Mouse (Mus musculus): ENCODE measurements around the gene Gnpat.

The Gnpat gene

DNA sequence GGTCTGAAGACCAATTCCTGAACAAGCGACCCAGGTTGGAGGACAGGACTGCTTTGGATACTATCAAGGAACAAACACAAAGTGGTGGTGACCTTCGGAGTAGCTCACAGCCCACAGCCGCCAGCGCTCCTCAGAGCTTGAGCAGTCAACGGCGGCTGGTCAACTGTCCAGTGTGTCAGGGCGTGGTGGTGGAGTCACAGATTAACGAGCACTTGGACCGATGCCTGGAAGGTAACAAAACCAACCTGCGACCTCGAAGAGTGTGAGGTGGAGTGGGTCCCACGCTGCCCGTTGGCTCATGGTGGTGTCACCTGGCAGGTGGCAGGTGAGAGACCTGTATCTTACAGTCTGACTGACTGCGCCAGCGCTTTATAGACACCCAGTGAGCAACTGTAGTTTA lies 40.4 kb downstream of the Gnpat start:
- DNase-seq (ENCODE audit: low spot score), result no peak

GRCm38 (mm10) chr8:124905482-124905881 lies 42.6 kb downstream of the Gnpat start:
- DNase-seq (ENCODE audit: low spot score), result no peak

DNA sequence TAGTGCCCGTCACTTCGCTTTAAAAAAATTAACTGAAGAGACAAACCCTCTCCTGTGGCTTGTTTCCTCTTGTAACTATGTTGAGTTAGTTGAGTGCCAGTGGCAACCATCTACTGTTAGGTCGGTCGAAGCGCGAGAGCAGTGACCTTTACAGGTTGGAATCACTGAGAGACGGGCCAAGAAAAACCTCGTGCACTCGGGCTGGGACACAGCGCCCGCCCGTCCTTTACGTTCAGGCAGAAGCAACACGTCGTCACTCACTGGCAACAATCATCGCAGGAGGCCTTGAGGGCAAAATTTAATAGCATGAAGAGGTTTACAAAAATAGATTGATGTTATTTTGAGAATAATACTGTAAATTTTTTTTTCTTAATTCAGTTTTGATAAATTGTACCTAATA lies 47.1 kb downstream of the Gnpat start:
- DNase-seq (ENCODE audit: low spot score), result no peak

DNA sequence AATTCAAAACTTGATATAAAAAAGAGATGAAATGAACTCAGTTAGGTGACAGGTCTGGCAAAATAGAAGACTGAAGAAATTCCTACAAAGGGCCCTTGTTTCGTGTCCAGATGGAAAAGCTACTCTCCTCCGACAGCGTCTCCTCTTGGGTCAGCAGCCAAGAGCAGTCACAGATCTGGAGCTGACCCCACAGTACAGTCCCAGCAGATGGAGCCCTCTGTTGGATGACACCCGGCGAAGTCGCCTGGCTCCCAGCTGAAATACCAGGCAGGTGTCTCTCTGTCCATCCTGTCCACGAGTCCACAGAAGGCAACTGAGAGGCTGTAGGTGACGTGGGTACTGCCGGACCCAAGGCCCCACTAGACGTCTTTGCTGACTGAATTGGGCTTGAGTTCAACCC lies 47.5 kb downstream of the Gnpat start:
- DNase-seq (ENCODE audit: low spot score), result no peak

DNA sequence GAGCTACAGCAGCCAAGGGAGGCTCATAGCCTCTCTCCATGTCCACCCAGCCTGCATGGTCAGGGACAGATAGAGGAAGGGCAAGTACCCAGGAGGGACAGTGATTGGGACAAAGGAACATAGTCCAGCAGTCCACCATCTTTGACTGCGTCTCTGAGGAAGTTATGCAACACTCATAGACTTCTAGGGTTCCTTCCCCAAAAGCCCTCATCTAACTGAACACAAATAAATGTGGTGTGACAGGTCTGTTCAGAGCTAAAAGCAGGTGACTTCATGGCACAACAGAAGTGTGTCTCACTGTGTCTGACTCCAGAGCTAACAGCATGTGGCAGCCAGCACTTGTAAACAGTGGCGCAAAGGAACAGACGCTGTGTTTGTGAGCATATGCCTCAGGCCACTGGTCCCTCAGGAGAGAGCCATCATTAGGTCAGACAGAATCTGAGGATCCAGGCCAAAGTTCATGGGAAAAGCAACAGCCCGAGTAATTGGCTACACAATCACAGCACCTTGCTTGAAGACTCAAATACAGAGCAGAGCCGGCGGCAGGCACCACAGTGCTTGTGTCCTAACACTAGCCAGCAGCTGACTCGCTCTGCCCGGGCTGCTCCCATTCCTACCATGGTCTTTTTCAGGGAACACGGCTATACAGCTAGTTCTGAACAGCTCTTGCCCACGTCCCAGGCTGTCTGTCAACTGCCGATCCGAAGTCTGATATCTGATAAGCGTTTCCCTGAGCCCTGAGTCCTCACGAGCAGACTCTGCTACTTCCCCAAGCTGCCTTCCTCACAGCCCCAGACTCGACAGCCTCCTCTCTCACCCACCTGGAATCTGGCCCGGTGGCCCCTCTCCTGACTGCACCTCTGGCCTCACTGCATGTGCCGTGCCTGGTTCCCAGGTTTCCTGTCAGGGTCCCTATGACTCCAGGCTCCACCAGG lies 49.4 kb downstream of the Gnpat start:
- no peak for DNase-seq (ENCODE audit: low spot score)

GRCm38 (mm10) chr8:124914061-124914460 lies 51.2 kb downstream of the Gnpat start:
- DNase-seq (ENCODE audit: low spot score), result no peak

DNA sequence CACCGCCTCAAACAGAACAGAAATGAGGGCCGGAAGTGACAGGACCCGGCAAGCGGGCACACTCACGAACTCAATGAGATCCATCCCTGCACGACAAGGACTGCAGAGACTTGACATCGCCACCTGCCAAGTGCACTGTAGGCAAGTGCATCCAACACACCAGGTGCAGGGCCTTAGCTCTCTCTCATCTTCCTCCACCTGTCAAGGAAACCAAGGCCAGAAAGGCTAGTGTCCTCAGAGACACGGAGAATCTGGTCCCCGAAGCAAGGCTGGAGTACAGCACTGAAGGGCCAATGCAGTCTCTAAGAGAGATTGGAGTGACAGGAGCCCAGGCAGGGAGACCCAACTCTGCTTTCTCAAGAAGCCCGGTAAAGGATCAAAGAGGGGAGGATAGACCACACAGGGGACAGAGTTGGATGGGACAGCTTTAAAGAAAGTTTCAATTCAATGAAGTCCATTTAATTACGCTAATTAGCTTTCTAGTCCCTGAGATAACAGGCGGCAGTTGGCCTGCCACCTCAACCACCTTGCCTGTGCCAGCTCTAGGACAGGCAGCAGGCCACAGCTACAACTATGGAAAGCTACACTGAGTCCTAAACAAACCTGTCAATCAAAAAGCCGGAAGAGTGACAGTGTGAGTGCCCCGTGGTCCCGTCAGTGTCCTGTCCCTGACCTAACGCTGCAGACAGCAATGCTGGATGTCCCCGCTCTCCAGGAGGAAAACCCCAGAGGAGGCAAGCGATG lies 55.1 kb downstream of the Gnpat start:
- DNase-seq (ENCODE audit: low spot score), result no peak

DNA sequence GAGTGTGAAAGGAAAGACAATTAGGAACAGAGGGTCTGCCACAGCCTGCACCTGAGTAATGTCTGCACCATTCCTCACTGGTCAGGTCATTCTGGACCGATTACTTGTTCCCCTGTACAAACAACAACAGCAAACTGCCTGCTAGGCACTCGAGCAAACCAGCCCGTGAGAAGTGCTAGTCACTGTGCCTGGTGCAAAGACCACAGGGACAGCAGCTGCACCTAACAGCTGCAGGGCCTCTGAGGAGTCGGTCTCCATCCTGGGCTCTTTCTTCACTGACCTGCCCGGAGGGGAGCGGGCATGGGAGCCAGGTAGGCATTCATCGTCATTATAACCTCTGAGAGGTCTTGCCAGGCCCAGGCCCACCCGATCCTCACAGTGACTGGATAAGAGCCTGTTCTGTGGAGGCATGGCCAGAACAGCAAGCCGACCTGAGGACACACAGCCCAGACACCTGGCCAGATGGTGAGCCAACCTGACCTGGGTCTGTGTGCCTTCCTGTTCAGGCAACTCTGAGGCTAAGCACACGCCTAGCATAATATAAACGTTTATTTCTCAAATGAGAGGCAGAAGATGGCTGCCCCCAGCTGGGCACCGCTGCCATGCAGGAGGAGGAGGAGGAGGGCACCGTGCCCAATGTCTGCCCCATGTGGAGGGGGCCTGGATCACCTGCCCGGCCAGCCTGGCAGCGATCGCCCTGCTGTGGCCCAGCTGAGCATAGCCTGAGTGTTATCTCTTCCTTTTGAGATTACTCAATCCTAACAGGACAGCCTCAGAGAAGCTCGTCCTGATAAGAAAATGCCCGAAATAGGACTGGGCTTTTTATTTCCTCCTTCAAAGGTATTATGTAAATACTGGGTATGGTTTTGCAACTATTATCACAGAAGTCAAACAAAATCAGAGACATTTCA lies 58.8 kb downstream of the Gnpat start:
- DNase-seq (ENCODE audit: low spot score), result no peak

GRCm38 (mm10) chr8:124922490-124923089 lies 59.8 kb downstream of the Gnpat start:
- no peak for DNase-seq (ENCODE audit: low spot score)

- no peak for DNase-seq (ENCODE audit: low spot score)
Measured at GRCm38 (mm10) chr8:124923971-124924652, 61.3 kb downstream of the Gnpat start.

GRCm38 (mm10) chr8:124925544-124926266 lies 62.9 kb downstream of the Gnpat start:
- no peak for DNase-seq (ENCODE audit: low spot score)

DNA sequence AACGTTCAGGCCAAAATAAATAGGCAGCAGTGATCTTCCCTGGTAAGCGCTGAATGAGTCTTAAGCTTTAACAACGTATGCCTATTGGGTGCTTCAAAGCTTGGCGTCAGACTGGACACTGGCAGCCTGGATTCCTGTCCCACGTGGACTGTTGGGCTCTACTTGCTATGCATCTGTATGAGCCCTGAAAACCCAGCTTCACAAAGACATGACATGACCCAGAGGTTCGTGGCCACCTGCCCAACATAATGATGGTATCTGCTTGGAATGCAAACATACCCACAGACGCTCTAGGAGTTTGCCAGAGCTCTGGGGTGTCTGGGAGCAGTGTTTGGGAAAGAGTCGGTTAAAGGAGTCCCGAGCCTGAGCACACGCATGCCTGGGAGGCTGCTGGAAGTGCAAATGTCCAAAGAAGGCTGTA lies 63.5 kb downstream of the Gnpat start:
- DNase-seq (ENCODE audit: low spot score), result peak; percentile 72

DNA sequence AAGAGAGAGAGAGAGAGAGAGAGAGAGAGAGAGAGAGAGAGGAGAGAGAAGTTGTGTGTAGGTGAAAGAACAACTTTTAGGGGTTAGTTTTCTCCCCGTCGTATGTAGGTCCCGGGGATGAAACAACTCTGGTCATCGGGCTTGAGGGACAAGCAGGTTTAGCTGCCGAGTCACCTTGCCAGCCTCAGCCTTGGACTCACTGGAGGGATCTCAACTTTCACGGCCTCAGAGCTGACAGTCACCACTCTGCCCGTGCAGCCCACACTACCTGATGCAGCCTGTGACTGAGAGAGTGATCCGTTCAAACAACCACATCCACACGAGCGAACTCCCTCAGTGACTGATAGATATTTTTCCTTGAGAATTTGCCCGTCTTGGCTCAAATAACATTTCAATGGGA lies 66.2 kb downstream of the Gnpat start:
- DNase-seq (ENCODE audit: low spot score), result no peak

DNA sequence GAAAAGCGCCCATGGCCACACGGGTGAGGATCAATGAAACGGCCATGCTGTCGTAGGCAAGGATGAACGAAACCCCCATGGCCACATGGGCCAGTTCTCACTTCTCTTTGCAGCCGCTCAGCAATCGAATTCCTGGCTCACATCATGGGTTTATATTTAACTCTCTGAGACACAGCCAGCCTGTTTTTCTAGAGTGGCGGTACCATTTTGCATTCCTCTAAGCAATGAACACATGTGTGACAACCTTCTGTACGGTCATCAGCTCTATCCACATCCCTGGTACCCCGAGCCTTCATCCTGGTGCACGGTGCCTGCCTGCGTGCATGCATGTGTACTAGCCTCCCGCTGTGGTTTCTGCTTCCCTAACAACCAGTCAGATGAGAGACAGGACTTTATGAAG lies 67.3 kb downstream of the Gnpat start:
- DNase-seq (ENCODE audit: low spot score), result no peak

DNA sequence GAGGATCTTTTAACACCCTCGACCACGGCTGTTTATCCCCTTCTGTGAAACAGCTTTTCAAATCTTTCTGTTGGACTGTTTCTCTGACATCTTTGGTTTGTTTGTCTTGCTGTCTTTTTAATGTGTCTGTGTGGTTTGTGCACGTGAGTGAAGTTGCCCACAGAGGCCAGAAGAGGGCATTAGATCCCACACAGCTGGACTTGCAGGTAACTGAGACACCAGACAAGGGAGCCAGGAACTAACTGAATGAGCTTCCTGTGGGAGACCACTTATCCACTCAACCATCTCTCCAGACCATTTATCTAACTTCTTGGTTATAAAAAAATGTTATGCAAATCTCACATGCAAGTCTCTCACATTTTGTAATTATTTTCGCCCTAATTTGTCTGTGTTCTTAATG lies 67.8 kb downstream of the Gnpat start:
- DNase-seq (ENCODE audit: low spot score), result no peak

GRCm38 (mm10) chr8:124932435-124932834 lies 69.6 kb downstream of the Gnpat start:
- no peak for DNase-seq (ENCODE audit: low spot score)

DNA sequence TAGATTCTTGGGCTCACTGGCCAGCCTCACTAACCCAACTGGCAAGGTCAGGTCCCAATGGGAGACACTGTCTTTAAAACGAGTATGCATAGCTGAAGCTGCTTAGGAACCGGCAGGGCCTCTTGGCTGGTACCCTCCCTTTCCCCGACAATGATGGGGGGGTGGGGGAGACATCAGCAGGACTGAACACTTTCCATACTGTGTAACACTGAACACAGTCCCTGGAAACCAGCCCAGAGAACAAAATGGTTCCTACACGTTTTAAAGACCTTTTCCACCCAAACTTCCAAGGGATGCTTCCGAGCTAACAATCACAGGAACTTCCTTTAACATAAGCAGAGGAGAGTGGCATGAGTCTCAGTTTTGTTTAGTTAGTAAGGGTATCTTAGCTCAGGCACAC lies 72.3 kb downstream of the Gnpat start:
- DNase-seq (ENCODE audit: low spot score), result no peak

- DNase-seq (ENCODE audit: low spot score), result no peak
Measured at GRCm38 (mm10) chr8:124936699-124937098, 73.9 kb downstream of the Gnpat start.

DNA sequence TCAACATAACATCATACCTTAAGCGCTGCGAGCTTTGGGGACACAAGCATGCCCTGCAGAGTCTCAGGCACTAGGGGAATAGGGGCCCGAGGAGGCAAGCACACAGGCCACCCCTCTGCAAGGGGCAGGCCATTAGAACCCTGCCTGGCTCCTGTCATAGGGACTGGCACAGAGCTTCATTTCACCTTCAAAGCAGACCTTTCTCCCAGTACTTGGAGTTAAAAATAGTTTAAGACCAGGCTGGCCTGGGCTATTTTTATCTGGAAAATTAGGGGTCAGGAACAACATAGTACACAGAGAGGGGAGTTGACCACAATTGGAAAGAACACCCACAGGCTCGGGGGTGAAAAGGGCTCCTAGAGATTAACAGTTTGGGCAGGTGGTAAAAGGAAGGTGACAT lies 74.5 kb downstream of the Gnpat start:
- DNase-seq (ENCODE audit: low spot score), result no peak

All from MN1 (cell line).